Mouse (Mus musculus) small intestine, adult 2 months (tissue): ENCODE measurements at regions not wholly inside any gene's neighbourhood (a gene's known extent, or its start where the extent isn't known, plus 50 kb on each side); places are given as distances from the start of the nearest gene placed in this dataset.

Source experiments
- CTCF ChIP-seq: fragments of 200-500 bp; IDR thresholded peaks from 2 replicates; pipeline ENCODE4 v1.5.1; 2012; ENCODE audit warnings: low read depth, mild to moderate bottlenecking, control low read depth, inconsistent platforms, low read length, moderate library complexity, mixed read lengths; ENCODE audit not compliant: insufficient replicate concordance, insufficient read length; ENCODE audit errors: extremely low read depth
- POLR2A ChIP-seq: fragments of 200-500 bp; IDR thresholded peaks from 2 replicates; pipeline ENCODE4 v1.6.1; 2012; ENCODE audit warnings: low read depth, mild to moderate bottlenecking, control low read depth, inconsistent platforms, low read length, moderate library complexity

- TF ChIP-seq CTCF (no peak), POLR2A (no peak)
Observed at GRCm38 (mm10) chr3:52670628-52671028, 346.4 kb downstream of the Cog6 start.
